Mouse (Mus musculus) granulocyte monocyte progenitor cell, adult 5-6 weeks (primary cell): ENCODE results near the gene Mlip. TPM values are rescaled to one million over a fixed set of nuclear protein-coding genes. Genes with fewer than 3 reads are reported as not detected.
"Not testable (repeated sequence)": the region's sequence is repeated elsewhere in the genome, so short reads cannot be mapped to it uniquely, and the experiment has no call there.

ENCODE experiments used
- ATAC-seq: replicated peaks from 2 replicates; pipeline ENCODE4 v1.8.0; 2016; ENCODE audit warnings: mild to moderate bottlenecking, moderate TSS enrichment, inconsistent platforms; ENCODE audit not compliant: poor library complexity, severe bottlenecking
- total RNA-seq, 2 experiments: library from RNA; stranded (forward) in 1 of 2; stranded (reverse) in 1 of 2; fragments of 200-712, 200-1000 nt in 1 of 2; fragments of >200 nt in 1 of 2; fragmentation: Nextera tagmentation in 1 of 2; gene quantifications; 2 replicates each; pipeline ENCODE4 v1.2.3; 2014 to 2017

Mlip gene
- total RNA-seq, 2 experiments from 2014 or later: not detected

GRCm38 (mm10) chr9:77254514-77254913 is 98.3 kb downstream of the Mlip start:
- ATAC-seq: no peak

GRCm38 (mm10) chr9:77252761-77253160 is 100.0 kb downstream of the Mlip start:
- no peak for ATAC-seq

GRCm38 (mm10) chr9:77252134-77252533 is 100.6 kb downstream of the Mlip start:
- no peak for ATAC-seq

DNA sequence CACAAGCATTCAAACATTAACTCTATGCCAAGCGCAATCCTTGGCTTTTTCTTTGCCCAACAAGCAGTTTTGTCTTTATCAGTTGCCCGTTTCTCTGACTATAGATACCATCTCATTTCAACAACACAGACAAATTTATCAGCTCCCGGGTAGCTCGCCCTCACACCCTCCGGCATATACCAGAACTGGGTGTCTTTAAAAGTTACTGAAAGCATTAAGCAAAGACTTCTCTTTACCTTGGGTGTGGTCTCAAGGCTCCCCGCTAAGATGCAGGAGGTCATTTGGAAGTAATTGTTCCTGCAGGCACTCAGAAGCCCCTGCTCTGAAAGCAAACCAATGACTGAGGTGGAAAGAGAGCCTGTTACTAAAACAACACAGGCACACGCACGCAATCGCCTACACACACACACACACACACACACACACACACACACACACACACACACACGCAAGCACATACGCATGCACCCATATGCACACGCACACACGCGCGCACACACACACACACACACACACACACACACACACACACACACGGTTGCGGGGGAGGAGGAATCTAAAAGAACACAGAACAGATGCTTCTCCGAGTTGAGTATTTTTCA is 101.2 kb downstream of the Mlip start:
- no peak for ATAC-seq

DNA sequence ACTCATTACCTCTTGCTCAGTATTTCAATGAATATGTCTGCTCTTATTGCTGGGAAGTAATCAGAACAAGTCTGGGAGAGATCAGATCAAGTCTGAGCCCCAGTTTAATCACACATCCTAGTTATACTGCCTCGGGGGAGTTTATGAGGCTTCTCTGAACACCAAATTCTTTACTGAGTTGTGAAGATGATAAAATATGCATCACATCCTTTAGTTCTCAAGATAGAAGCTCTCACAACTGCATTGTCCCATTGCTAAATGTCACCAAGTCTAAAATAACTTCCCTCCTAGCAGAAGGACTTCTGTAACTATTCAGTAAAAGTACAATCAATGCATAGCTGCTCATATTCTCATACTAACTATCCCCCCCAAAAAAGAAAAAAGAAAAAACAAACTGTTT is 154.5 kb downstream of the Mlip start:
- no peak for ATAC-seq

DNA sequence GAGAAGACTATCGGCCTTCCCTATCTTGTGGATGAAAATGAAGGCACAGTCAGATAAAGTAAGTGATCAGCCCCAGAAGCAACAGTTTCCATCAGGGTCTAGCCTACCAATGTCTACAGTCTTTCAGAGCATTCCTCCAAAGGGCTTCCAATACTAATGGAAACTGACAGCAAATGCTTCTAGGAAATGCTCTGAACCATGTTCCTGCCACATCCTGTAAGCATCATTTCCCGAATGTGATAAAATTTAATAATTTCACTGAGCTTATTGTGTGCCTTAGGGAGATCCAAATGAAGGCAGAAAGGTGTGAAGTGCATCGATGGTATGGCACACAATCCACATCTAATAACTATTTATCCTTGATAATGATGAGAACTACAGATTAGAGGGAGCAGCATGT is 173.3 kb downstream of the Mlip start:
- no peak for ATAC-seq

- no peak for ATAC-seq
Observed at GRCm38 (mm10) chr9:77175870-77176269, 176.9 kb downstream of the Mlip start.

- ATAC-seq: no peak
Observed at GRCm38 (mm10) chr9:77172044-77172443, 180.7 kb downstream of the Mlip start.

- no peak for ATAC-seq
Observed at GRCm38 (mm10) chr9:77165877-77166276, 186.9 kb downstream of the Mlip start.

- ATAC-seq: no peak
Observed at GRCm38 (mm10) chr9:77161764-77162163, 191.0 kb downstream of the Mlip start.

DNA sequence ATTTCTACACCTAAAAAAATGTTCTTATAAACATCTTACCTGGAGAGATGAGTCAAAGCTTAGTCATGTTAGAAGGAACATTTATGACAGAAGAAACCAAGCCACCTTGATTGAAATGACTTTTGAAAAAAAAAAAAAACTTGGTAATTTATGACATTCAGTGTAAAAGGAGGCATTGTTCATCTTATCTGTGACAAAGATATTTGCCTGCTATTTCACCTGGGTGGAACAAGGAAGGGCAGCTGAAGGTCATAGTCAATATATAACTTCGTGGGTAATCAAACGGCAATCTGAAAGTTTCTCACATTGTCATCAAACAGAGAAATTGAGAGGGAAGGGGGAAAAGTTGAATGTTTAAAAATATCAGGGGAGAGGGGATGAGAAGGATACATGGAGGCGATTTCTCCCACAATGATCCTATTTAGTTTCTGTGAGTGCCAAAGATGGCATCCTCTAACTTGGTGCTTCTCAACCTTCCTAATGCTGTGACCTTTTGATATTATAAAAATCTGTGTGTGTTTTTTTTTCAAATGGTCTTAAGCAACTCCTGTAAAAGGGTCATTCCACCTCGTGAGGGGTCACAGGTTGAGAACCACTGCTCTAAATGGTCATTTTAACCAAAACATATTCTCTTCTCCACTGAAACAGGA is 192.4 kb downstream of the Mlip start:
- ATAC-seq: no peak

GRCm38 (mm10) chr9:77148518-77149257 is 204.1 kb downstream of the Mlip start:
- ATAC-seq: no peak

DNA sequence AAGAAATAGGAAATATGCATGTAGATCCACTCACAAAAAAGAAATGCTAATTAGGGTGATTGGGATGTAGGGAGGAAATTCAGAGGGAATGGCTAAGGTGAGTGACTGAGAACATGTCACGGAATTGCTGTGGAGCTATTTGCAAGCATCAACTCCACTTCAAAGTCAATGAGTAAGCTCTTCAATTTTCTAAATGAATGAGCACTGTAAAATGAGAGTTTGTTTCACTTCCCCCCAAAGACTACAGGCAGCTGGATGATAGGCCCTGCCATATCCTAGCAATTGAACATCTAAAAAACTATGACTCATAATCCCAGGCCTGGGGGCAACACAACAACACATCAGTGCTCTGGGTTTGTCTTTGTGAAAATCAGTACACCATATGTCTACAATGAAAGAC is 233.0 kb downstream of the Mlip start:
- no peak for ATAC-seq

- no peak for ATAC-seq
Observed at GRCm38 (mm10) chr9:77096886-77097285, 255.9 kb downstream of the Mlip start.

DNA sequence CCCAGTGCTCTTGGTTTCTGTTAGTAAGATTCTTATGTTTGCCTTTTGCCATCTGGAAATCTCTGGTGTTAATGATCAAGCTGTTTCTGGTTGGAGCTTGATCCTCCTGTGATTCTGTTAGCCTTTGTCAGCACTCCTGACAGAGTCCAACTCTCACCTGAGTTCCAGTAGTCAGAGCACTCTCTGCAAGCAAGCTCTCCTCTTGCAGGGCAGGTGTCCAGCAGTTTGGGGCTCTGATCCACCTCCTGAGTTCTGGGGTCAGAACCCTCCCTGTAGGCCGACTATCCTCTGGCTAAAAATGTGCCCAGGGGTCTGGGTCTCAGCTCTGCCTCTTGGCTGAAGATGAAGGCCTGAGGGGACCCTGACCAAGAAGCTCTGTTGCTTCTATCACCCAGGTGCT is 269.5 kb downstream of the Mlip start:
- ATAC-seq: not testable (repeated sequence)

DNA sequence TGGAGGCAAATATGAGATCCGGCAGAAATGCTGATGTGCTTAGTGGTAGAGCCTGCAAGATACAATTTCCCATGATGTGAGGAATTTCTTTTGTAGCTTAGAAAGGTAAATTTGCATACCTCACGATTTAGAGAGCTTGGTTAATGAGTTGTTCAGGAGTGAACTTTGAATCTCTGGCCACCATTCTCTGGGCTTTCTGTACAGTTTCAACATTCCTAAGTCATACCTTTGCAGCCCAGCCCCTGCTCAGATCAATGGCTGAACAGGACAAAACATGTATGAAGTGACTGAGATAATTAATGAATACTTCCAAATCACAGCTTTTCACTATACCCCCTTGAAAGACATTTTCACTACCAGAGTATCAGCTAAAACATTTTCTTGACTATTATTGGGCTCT is 281.1 kb downstream of the Mlip start:
- no peak for ATAC-seq

DNA sequence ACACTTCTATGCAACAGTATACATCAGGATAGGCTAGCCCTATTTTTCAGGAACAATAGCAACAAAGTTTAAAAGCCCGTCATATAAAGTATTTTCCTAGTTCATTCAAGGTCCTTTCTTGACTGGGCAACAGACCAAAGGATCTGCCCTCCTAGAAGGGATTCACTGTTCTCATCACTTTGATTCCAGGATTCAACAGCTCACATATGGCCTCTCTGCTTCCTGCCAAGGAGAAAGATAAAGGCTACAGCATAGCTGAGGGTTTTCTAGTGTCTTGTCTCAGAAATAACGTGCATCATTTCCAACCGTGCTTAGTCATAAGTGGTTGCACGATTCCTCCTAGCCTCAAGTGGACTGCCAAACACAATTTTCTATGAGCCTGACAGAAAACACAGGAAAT is 296.2 kb downstream of the Mlip start:
- no peak for ATAC-seq

- ATAC-seq: no peak
Observed at GRCm38 (mm10) chr9:77054426-77055193, 298.2 kb downstream of the Mlip start.
